25 mouse cellular contexts compared by ENCODE assay signal in genomic region chr5:46486740-46487326, GRCm38 (mm10).
DNase-seq lines count a peak whose midpoint lies in the region; ATAC-seq and TF ChIP-seq lines count a peak whose summit lies in the region.
"Had no signal": no experiment of that assay in that cellular context is flagged by ENCODE, and none has a peak within 500 bp of the region (broad histone marks: within the 10 kb centered on the region; RNA-seq: fewer than 3 reads in every experiment).

No protein-coding gene starts in this region.

- no peaks in the 10 kb centered on the region for H3K27me3 ChIP-seq in neural tube, embryonic 11.5 days (ENCODE audit: control insufficient read depth, insufficient read depth, low read length)
- H3K27me3 ChIP-seq: liver, embryonic 12.5 days had no signal

- peak; percentile 15 for DNase-seq in embryo, embryonic 11 days
- DNase-seq in embryo, embryonic 9.5 days (ENCODE audit: extremely low spot score) = no peak
- DNase-seq in neural tube, embryonic 11.5 days (ENCODE audit: low spot score) = no peak
- no peak for DNase-seq in neural tube, embryonic 10.5 days (ENCODE audit: extremely low spot score, low spot score)
- peak; percentile 87 for DNase-seq in large intestine, adult 2 months (ENCODE audit: low read depth, low spot score)
- no peak for DNase-seq in lung, adult 2 months
- no peak for DNase-seq in cerebellum, postnatal 4 days (ENCODE audit: low spot score in 2 of 2)
- DNase-seq: adrenal gland, postnatal 36 days; cerebellum, adult 11 months; cerebellum, adult 9-11 months; gastrocnemius, postnatal 14 days; heart, adult 11 months; kidney, postnatal 4 days; left cerebral cortex, postnatal 4 days; lung, adult 18-20 months; lung, postnatal 14 days; midbrain, embryonic 14.5 days; right cerebral cortex, postnatal 14 days; thymus, adult 2 months; thymus, postnatal 4 days had no signal

- H3K27ac ChIP-seq in neural tube, embryonic 11.5 days (ENCODE audit: low read depth, low read length) = no peak overlapping the region
- H3K27ac ChIP-seq: liver, embryonic 12.5 days; stomach, postnatal 0 days had no signal

- peak; percentile 56; the same call in 1 of the 2 replicates for ATAC-seq in neural tube, embryonic 11.5 days (ENCODE audit: insufficient read depth, low FRiP score, low TSS enrichment)
- ATAC-seq: forebrain, embryonic 16.5 days; inflammation-experienced regulatory T-cells, adult 6 months; liver, embryonic 12.5 days had no signal

- TF ChIP-seq POLR2A in lung, adult 2 months (IDR thresholded peaks at IDR 0.05; ENCODE audit: borderline replicate concordance, extremely low read depth, low read depth, low read length) = no peak

- TF ChIP-seq CTCF in lung, adult 2 months (IDR thresholded peaks at IDR 0.05; ENCODE audit: insufficient read depth, low read length) = no peak

- H3K36me3 ChIP-seq in neural tube, embryonic 11.5 days (ENCODE audit: control insufficient read depth, insufficient read depth, low read length) = no peaks in the 10 kb centered on the region
- H3K36me3 ChIP-seq: liver, embryonic 12.5 days had no signal

- WGBS in neural tube, embryonic 11.5 days = 13% methylated on average over 1 of the region's 1 CpGs
- 9% methylated on average over 1 of the region's 1 CpGs for WGBS in large intestine, adult 2 months
- 89% methylated on average over 1 of the region's 1 CpGs for WGBS in lung, adult 2 months

- H3K4me3 ChIP-seq in neural tube, embryonic 11.5 days (ENCODE audit: low read depth, low read length) = no peak overlapping the region
- H3K4me3 ChIP-seq in lung, adult 2 months (replicated peaks; ENCODE audit: extremely low read depth, low read depth, low read length) = no peak overlapping the region
- H3K4me3 ChIP-seq: liver, embryonic 12.5 days had no signal

- no peaks in the 10 kb centered on the region for H3K4me1 ChIP-seq in neural tube, embryonic 11.5 days (ENCODE audit: control insufficient read depth, insufficient read depth, low read length)
- no peaks in the 10 kb centered on the region for H3K4me1 ChIP-seq in lung, adult 2 months (ENCODE audit: control insufficient read depth, insufficient read depth, low read length)
- H3K4me1 ChIP-seq: liver, embryonic 12.5 days had no signal

- no peak overlapping the region for H3K4me2 ChIP-seq in neural tube, embryonic 11.5 days (ENCODE audit: low read depth)
- H3K4me2 ChIP-seq: heart, embryonic 11.5 days; liver, embryonic 12.5 days had no signal

- H3K9ac ChIP-seq in neural tube, embryonic 11.5 days (ENCODE audit: low read length) = no peak overlapping the region
- H3K9ac ChIP-seq: liver, embryonic 12.5 days had no signal

- H3K9me3 ChIP-seq in neural tube, embryonic 11.5 days (ENCODE audit: control insufficient read depth, low read length) = no peaks in the 10 kb centered on the region
- H3K9me3 ChIP-seq: liver, embryonic 12.5 days had no signal

Comparison
In these comparisons a context has a peak if more than half of its experiments do, and no peak if none do; other contexts are left out.
1. DNase-seq: peak in embryo, embryonic 11 days (single experiment) and large intestine, adult 2 months (single experiment); none in embryo, embryonic 9.5 days (single experiment), neural tube, embryonic 11.5 days (single experiment), neural tube, embryonic 10.5 days (single experiment), lung, adult 2 months (single experiment) and cerebellum, postnatal 4 days (0 of 2).